Mouse (Mus musculus) MEL (cell line): ENCODE data around the gene Rab3gap2. TPM values are rescaled to one million over a fixed set of nuclear protein-coding genes. Genes with fewer than 3 reads are reported as not detected.

ENCODE experiments used
- DNase-seq: peaks from one replicate; pipeline ENCODE4 v3.0.0; 2011; ENCODE audit warnings: low read depth, low spot score
- H3K27ac ChIP-seq: 2 replicates; pipeline ENCODE4 v1.5.1; 2012; ENCODE audit warnings: low read depth, mild to moderate bottlenecking, control low read depth, low read length, moderate library complexity; ENCODE audit not compliant: control insufficient read depth
- H3K27me3 ChIP-seq, 2 experiments: fragments of 150-350 bp in 1 of 2; sonication (generic) in 1 of 2; 2 replicates each; pipeline ENCODE4 v1.6.1; 2012; ENCODE audit warnings: low read length in 2 of 2, mild to moderate bottlenecking in 2 of 2, improper control_type of control experiment in 1 of 2, moderate library complexity in 1 of 2; ENCODE audit not compliant: insufficient read depth in 2 of 2, control insufficient read depth in 1 of 2
- H3K36me3 ChIP-seq, 2 experiments: 2 replicates each; pipeline ENCODE4 v1.6.1; 2012 to 2014; ENCODE audit warnings: low read length in 2 of 2, improper control_type of control experiment in 1 of 2, inconsistent platforms in 1 of 2, mild to moderate bottlenecking in 1 of 2; ENCODE audit not compliant: insufficient read depth in 2 of 2, control insufficient read depth in 1 of 2
- H3K4me1 ChIP-seq, 2 experiments: fragments of 150-350 bp in 1 of 2; sonication (generic) in 1 of 2; 2 replicates each; pipeline ENCODE4 v1.6.1; 2012; ENCODE audit warnings: low read length in 2 of 2, improper control_type of control experiment in 1 of 2, mild to moderate bottlenecking in 1 of 2; ENCODE audit not compliant: insufficient read depth in 2 of 2, control insufficient read depth in 1 of 2
- H3K4me3 ChIP-seq, 2 experiments: fragments of 150-350 bp in 1 of 2; sonication (generic) in 1 of 2; 2 replicates each; pipeline ENCODE4 v1.5.1; 2012; ENCODE audit warnings: low read depth in 2 of 2, low read length in 2 of 2, mild to moderate bottlenecking in 2 of 2, moderate library complexity in 2 of 2, control low read depth in 1 of 2, improper control_type of control experiment in 1 of 2; ENCODE audit not compliant: control insufficient read depth in 1 of 2, insufficient read depth in 1 of 2
- H3K79me2 ChIP-seq: 2 replicates; pipeline ENCODE4 v1.6.1; 2012; ENCODE audit warnings: mild to moderate bottlenecking, low read length, moderate library complexity; ENCODE audit not compliant: control insufficient read depth, poor library complexity, insufficient read depth
- H3K9ac ChIP-seq: 2 replicates; pipeline ENCODE4 v1.6.1; 2012; ENCODE audit warnings: low read depth, mild to moderate bottlenecking, control low read depth, low read length, moderate library complexity; ENCODE audit not compliant: control insufficient read depth, poor library complexity, severe bottlenecking
- H3K9me3 ChIP-seq: fragments of 150-350 bp; sonication (generic); replicated peaks from 2 replicates; pipeline ENCODE4 v1.6.1; 2012; ENCODE audit warnings: mild to moderate bottlenecking, low read length, improper control_type of control experiment, moderate library complexity; ENCODE audit not compliant: insufficient read depth
- BHLHE40 ChIP-seq: IDR thresholded peaks from 2 replicates; pipeline ENCODE4 v1.6.1; 2012; ENCODE audit warnings: low read depth, mild to moderate bottlenecking, inconsistent platforms, low read length, improper control_type of control experiment, borderline replicate concordance
- CHD1 ChIP-seq: IDR thresholded peaks from 2 replicates; pipeline ENCODE4 v1.6.1; 2012; ENCODE audit warnings: low read depth, mild to moderate bottlenecking, inconsistent platforms, low read length, improper control_type of control experiment
- CHD2 ChIP-seq: IDR thresholded peaks from 2 replicates; pipeline ENCODE4 v1.6.1; 2011; ENCODE audit warnings: low read length, improper control_type of control experiment
- CTCF ChIP-seq, 3 experiments: IDR thresholded peaks in 2 of 3; conservative IDR thresholded peaks in 1 of 3; 2 replicates each; pipeline ENCODE4 v1.5.1; 2011 to 2012; ENCODE audit warnings: low read length in 3 of 3, low read depth in 2 of 3, mild to moderate bottlenecking in 2 of 3, improper control_type of control experiment in 1 of 3, inconsistent platforms in 1 of 3, mixed read lengths in 1 of 3, moderate library complexity in 1 of 3; ENCODE audit not compliant: control insufficient read depth in 1 of 3, insufficient read depth in 1 of 3, poor library complexity in 1 of 3, severe bottlenecking in 1 of 3
- E2F4 ChIP-seq: IDR thresholded peaks from 2 replicates; pipeline ENCODE4 v1.6.1; 2011; ENCODE audit warnings: low read depth, low read length, improper control_type of control experiment, borderline replicate concordance
- EP300 ChIP-seq, 2 experiments: IDR thresholded peaks; 2 replicates each; pipeline ENCODE4 v1.6.1; 2011; ENCODE audit warnings: improper control_type of control experiment in 2 of 2, low read length in 2 of 2, low read depth in 1 of 2, mild to moderate bottlenecking in 1 of 2
- ETS1 ChIP-seq: IDR thresholded peaks from 2 replicates; pipeline ENCODE4 v1.6.1; 2012; ENCODE audit warnings: low read depth, mild to moderate bottlenecking, inconsistent platforms, low read length, improper control_type of control experiment, moderate library complexity
- GABPA ChIP-seq: IDR thresholded peaks from 2 replicates; pipeline ENCODE4 v1.6.1; 2012; ENCODE audit warnings: low read depth, mild to moderate bottlenecking, inconsistent platforms, low read length, improper control_type of control experiment, moderate library complexity
- GATA1 ChIP-seq: IDR thresholded peaks from 2 replicates; pipeline ENCODE4 v1.6.1; 2011; ENCODE audit warnings: low read depth, low read length, improper control_type of control experiment
- HCFC1 ChIP-seq: IDR thresholded peaks from 2 replicates; pipeline ENCODE4 v1.6.1; 2012; ENCODE audit warnings: low read depth, mild to moderate bottlenecking, inconsistent platforms, low read length, improper control_type of control experiment, moderate library complexity
- JUND ChIP-seq: IDR thresholded peaks from 2 replicates; pipeline ENCODE4 v1.6.1; 2011; ENCODE audit warnings: low read depth, mild to moderate bottlenecking, improper control_type of control experiment, low read length
- KAT2A ChIP-seq: conservative IDR thresholded peaks from 2 replicates; pipeline ENCODE4 v1.6.1; 2012; ENCODE audit warnings: low read depth, low read length, improper control_type of control experiment, inconsistent platforms
- MAX ChIP-seq: IDR thresholded peaks from 2 replicates; pipeline ENCODE4 v1.6.1; 2011; ENCODE audit warnings: low read length, improper control_type of control experiment
- MEF2A ChIP-seq: IDR thresholded peaks from 2 replicates; pipeline ENCODE4 v1.6.1; 2014; ENCODE audit warnings: low read depth, mild to moderate bottlenecking, inconsistent platforms, low read length, improper control_type of control experiment; ENCODE audit not compliant: poor library complexity, insufficient replicate concordance, severe bottlenecking; ENCODE audit errors: extremely low read depth
- MXI1 ChIP-seq: IDR thresholded peaks from 2 replicates; pipeline ENCODE4 v1.6.1; 2011; ENCODE audit warnings: mild to moderate bottlenecking, low read depth, low read length, improper control_type of control experiment
- MYB ChIP-seq: IDR thresholded peaks from 2 replicates; pipeline ENCODE4 v1.6.1; 2011; ENCODE audit warnings: mild to moderate bottlenecking, low read depth, low read length, improper control_type of control experiment
- NELFE ChIP-seq: IDR thresholded peaks from 2 replicates; pipeline ENCODE4 v1.6.1; 2011; ENCODE audit warnings: low read depth, low read length, improper control_type of control experiment
- NRF1 ChIP-seq: IDR thresholded peaks from 2 replicates; pipeline ENCODE4 v1.6.1; 2014; ENCODE audit warnings: low read depth, mild to moderate bottlenecking, inconsistent platforms, low read length, improper control_type of control experiment, moderate library complexity; ENCODE audit not compliant: poor library complexity, insufficient read depth, severe bottlenecking
- POLR2AphosphoS5 ChIP-seq: IDR thresholded peaks from 2 replicates; pipeline ENCODE4 v1.6.1; 2012; ENCODE audit warnings: low read depth, borderline replicate concordance, mild to moderate bottlenecking, inconsistent platforms, low read length, moderate library complexity, mixed read lengths
- RAD21 ChIP-seq: IDR thresholded peaks from 2 replicates; pipeline ENCODE4 v1.6.1; 2011; ENCODE audit warnings: mild to moderate bottlenecking, low read depth, low read length, improper control_type of control experiment
- RCOR1 ChIP-seq: IDR thresholded peaks from 2 replicates; pipeline ENCODE4 v1.6.1; 2012; ENCODE audit warnings: low read depth, mild to moderate bottlenecking, inconsistent platforms, low read length, improper control_type of control experiment
- SIN3A ChIP-seq: IDR thresholded peaks from 2 replicates; pipeline ENCODE4 v1.6.1; 2012; ENCODE audit warnings: low read length, improper control_type of control experiment, inconsistent platforms
- TAL1 ChIP-seq: IDR thresholded peaks from 2 replicates; pipeline ENCODE4 v1.6.1; 2012; ENCODE audit warnings: mild to moderate bottlenecking, inconsistent platforms, low read length, moderate library complexity, mixed read lengths
- TBP ChIP-seq: IDR thresholded peaks from 2 replicates; pipeline ENCODE4 v1.8.0; 2011; ENCODE audit warnings: low read depth, low read length, improper control_type of control experiment
- TCF12 ChIP-seq: IDR thresholded peaks from 2 replicates; pipeline ENCODE4 v1.6.1; 2014; ENCODE audit warnings: low read depth, mild to moderate bottlenecking, inconsistent platforms, low read length, improper control_type of control experiment, moderate library complexity
- USF1 ChIP-seq: IDR thresholded peaks from 2 replicates; pipeline ENCODE4 v1.6.1; 2014; ENCODE audit warnings: low read depth, mild to moderate bottlenecking, inconsistent platforms, low read length, improper control_type of control experiment, moderate library complexity
- ZC3H11A ChIP-seq: IDR thresholded peaks from 2 replicates; pipeline ENCODE4 v1.6.1; 2012; ENCODE audit warnings: low read depth, mild to moderate bottlenecking, inconsistent platforms, low read length, improper control_type of control experiment
- ZKSCAN1 ChIP-seq: IDR thresholded peaks from 2 replicates; pipeline ENCODE4 v1.6.1; 2012; ENCODE audit warnings: low read depth, mild to moderate bottlenecking, inconsistent platforms, low read length, improper control_type of control experiment, moderate library complexity
- ZMIZ1 ChIP-seq: IDR thresholded peaks from 2 replicates; pipeline ENCODE4 v1.6.1; 2012; ENCODE audit warnings: low read depth, mild to moderate bottlenecking, inconsistent platforms, low read length, improper control_type of control experiment, moderate library complexity
- ZNF384 ChIP-seq: IDR thresholded peaks from 2 replicates; pipeline ENCODE4 v1.6.1; 2012; ENCODE audit warnings: low read depth, mild to moderate bottlenecking, inconsistent platforms, low read length, improper control_type of control experiment
- polyA plus RNA-seq, 2 experiments: library from polyadenylated mRNA; stranded (reverse) in 1 of 2; unstranded in 1 of 2; fragments of >175 nt in 1 of 2; fragments of >200 nt in 1 of 2; gene quantifications; 2 replicates each; pipeline versions ENCODE4 v1.2.1 to v1.2.4; 2012; ENCODE audit warnings: low replicate concordance in 2 of 2, low read depth in 1 of 2; ENCODE audit not compliant: insufficient read length in 2 of 2, insufficient read depth in 1 of 2, missing spikeins in 1 of 2
- total RNA-seq: library from RNA; depleted of rRNA; stranded (reverse); fragments of 300-350 nt; gene quantifications from 2 replicates; pipeline ENCODE4 v1.2.3, GENCODE M21; 2012

The Rab3gap2 gene
- total and polyA plus RNA-seq, 3 experiments = 24.1 to 40.1 TPM; not detected in 1

GRCm38 (mm10) chr1:185192087-185192486 lies 11.8 kb upstream of the Rab3gap2 start:
- Histone ChIP-seq H3K79me2 (no peaks in the 10 kb centered on the region), H3K4me1 (no peaks in the 10 kb centered on the region; a peak in 1 of 4 replicates), H3K4me3 (no peak overlapping the region), H3K9ac (no peak overlapping the region), H3K36me3 (peaks cover 0 to 3% of the 10 kb centered on the region in 2 experiments; a peak in 1 of 4 replicates), H3K27ac (no peak overlapping the region), H3K27me3 (peaks cover 0 to 1% of the 10 kb centered on the region in 2 experiments; a peak in 2 of 4 replicates), H3K9me3 (no peaks in the 10 kb centered on the region)
- no peak for DNase-seq
- no peak for TF ChIP-seq NELFE
- TF ChIP-seq EP300 (IDR thresholded peaks at IDR 0.05; ENCODE audit: low read depth in 1 of 2, low read length in 2 of 2) = no peak
- no peak for TF ChIP-seq ZNF384
- no peak for TF ChIP-seq TCF12
- no peak for TF ChIP-seq KAT2A
- TF ChIP-seq GATA1 = no peak
- no peak for TF ChIP-seq SIN3A
- TF ChIP-seq HCFC1 = no peak
- TF ChIP-seq ZKSCAN1 = no peak
- no peak for TF ChIP-seq RAD21
- no peak for TF ChIP-seq RCOR1
- no peak for TF ChIP-seq BHLHE40
- TF ChIP-seq TAL1 = no peak
- TF ChIP-seq CHD1 = no peak
- no peak for TF ChIP-seq USF1
- TF ChIP-seq E2F4 = no peak
- TF ChIP-seq MAX = no peak

- Histone ChIP-seq H3K79me2 (no peaks in the 10 kb centered on the region), H3K9me3 (no peaks in the 10 kb centered on the region), H3K27me3 (peaks cover 0 to 1% of the 10 kb centered on the region in 2 experiments; a peak in 2 of 4 replicates), H3K4me1 (no peaks in the 10 kb centered on the region; a peak in 1 of 4 replicates), H3K27ac (no peak overlapping the region), H3K9ac (peak overlapping the region; percentile 40; the same call in 1 of the 2 replicates), H3K36me3 (peaks cover 0 to 3% of the 10 kb centered on the region in 2 experiments; a peak in 1 of 4 replicates), H3K4me3 (peak overlapping the region; percentile 51 to 56; a peak in 3 of 4 replicates)
- peak; percentile 85 for DNase-seq
- TF ChIP-seq BHLHE40 (no peak), MAX (no peak), USF1 (peak; percentile 50; the same call in 1 of the 2 replicates), RAD21 (peak; percentile 77), MEF2A (no peak), CHD2 (no peak), E2F4 (no peak), POLR2AphosphoS5 (no peak), JUND (no peak), ZC3H11A (peak; percentile 65), NELFE (no peak), TBP (peak; percentile 32; the same call in 1 of the 2 replicates), ZMIZ1 (no peak), EP300 (IDR thresholded peaks at IDR 0.05; ENCODE audit: low read depth in 1 of 2, low read length in 2 of 2) (peak in 1 of 2 experiments; percentile 13; a peak in 1 of 4 replicates), KAT2A (no peak), CTCF (IDR thresholded peaks at IDR 0.05 in 2 of 3, conservative IDR thresholded peaks at IDR 0.05 in 1 of 3; ENCODE audit: control insufficient read depth in 1 of 3, insufficient read depth in 1 of 3, low read depth in 2 of 3, low read length in 3 of 3, poor library complexity in 1 of 3, severe bottlenecking in 1 of 3) (peak; percentile 52 to 85 (median 73)), GABPA (no peak), SIN3A (peak; percentile 41), TAL1 (no peak), MYB (no peak), GATA1 (no peak), ZKSCAN1 (no peak), MXI1 (peak; percentile 39; the same call in 1 of the 2 replicates), ETS1 (no peak), NRF1 (0 out of 2 replicates have a peak, but pooled peaks have one; percentile 29)
Observed at GRCm38 (mm10) chr1:185193509-185193908, 10.4 kb upstream of the Rab3gap2 start.
